Mouse (Mus musculus) thymus, adult 2 months (tissue): ENCODE measurements around the gene Lipe. TPM values are rescaled to one million over a fixed set of nuclear protein-coding genes. Genes with fewer than 3 reads are reported as not detected.

Experiments used
- DNase-seq: peaks from one replicate; pipeline ENCODE4 v3.0.0; 2021
- H3K27ac ChIP-seq: fragments of 200-500 bp; 2 replicates; pipeline ENCODE4 v1.5.1; 2012; ENCODE audit warnings: low read length, control low read depth; ENCODE audit not compliant: control insufficient read depth, insufficient read depth
- H3K27me3 ChIP-seq: fragments of 200-500 bp; 2 replicates; pipeline ENCODE4 v1.6.1; 2012; ENCODE audit warnings: mild to moderate bottlenecking, low read length, moderate library complexity, mixed read lengths; ENCODE audit not compliant: control insufficient read depth, insufficient read depth
- H3K36me3 ChIP-seq: fragments of 200-500 bp; 2 replicates; pipeline ENCODE4 v1.6.1; 2012; ENCODE audit warnings: mild to moderate bottlenecking, low read length, moderate library complexity; ENCODE audit not compliant: control insufficient read depth, insufficient read depth
- H3K4me1 ChIP-seq: fragments of 200-500 bp; replicated peaks from 2 replicates; pipeline ENCODE4 v1.6.1; 2012; ENCODE audit warnings: low read length; ENCODE audit not compliant: control insufficient read depth, insufficient read depth
- H3K4me3 ChIP-seq: fragments of 200-500 bp; 2 replicates; pipeline ENCODE4 v1.5.1; 2012; ENCODE audit warnings: mild to moderate bottlenecking, low read length, control low read depth, moderate library complexity; ENCODE audit not compliant: control insufficient read depth, insufficient read depth
- CTCF ChIP-seq: fragments of 200-500 bp; IDR thresholded peaks from 2 replicates; pipeline ENCODE4 v1.5.1; 2012; ENCODE audit warnings: mild to moderate bottlenecking, control low read depth, low read length, moderate library complexity, borderline replicate concordance; ENCODE audit not compliant: control insufficient read depth, poor library complexity, insufficient read depth; ENCODE audit errors: extremely low read depth
- POLR2A ChIP-seq: fragments of 200-500 bp; IDR thresholded peaks from 2 replicates; pipeline ENCODE4 v1.6.1; 2012; ENCODE audit warnings: mild to moderate bottlenecking, low read length, control low read depth, moderate library complexity; ENCODE audit not compliant: control insufficient read depth, poor library complexity, insufficient read depth; ENCODE audit errors: extremely low read depth
- WGBS: fragments of 180-500 bp; shearing (Covaris S2); methylation state at CpG from one replicate; pipeline ENCODE4 v1.1.7; 2018; 5-methylcytosine and 5-hydroxymethylcytosine counted together
- polyA plus RNA-seq: library from polyadenylated mRNA; depleted of rRNA; stranded (reverse); fragments of >200 nt; gene quantifications from 2 replicates; pipeline ENCODE4 v1.2.3, GENCODE M21; 2012

The Lipe gene
- polyA plus RNA-seq, 1 experiment = 75.3 TPM

DNA sequence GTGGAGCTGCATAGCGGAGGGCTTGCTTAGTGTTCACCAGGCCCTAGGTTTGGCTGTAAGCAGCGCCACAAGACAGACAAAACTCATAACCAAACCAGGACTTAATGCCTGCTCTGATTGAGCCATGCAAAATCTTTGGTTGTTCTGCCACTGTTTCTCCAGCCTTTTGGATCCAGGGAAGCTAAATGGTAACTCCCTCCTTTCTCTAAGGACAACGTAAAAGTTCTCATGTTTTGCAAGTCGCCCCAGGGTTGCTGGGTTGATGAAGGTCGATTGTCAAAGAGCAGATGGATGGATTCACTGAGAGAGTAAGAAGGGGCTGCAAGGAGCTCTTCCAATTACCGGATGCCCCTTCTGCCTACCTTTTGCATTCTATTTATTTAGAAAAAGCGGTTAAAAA lies 3.8 kb downstream of the Lipe start:
- Histone ChIP-seq H3K27me3 (no peaks in the 10 kb centered on the region), H3K4me3 (peak overlapping the region; percentile 81), H3K27ac (no peak overlapping the region), H3K36me3 (no peaks in the 10 kb centered on the region), H3K4me1 (peaks cover 14% of the 10 kb centered on the region)
- WGBS = 15% methylated on average over 7 of the region's 7 CpGs
- TF ChIP-seq POLR2A (no peak), CTCF (no peak)
- no peak for DNase-seq

- WGBS = 85% methylated on average over 8 of the region's 8 CpGs
- no peak overlapping the region for H3K4me3 ChIP-seq
- TF ChIP-seq CTCF (no peak), POLR2A (no peak)
- no peak overlapping the region for H3K27ac ChIP-seq
- DNase-seq = no peak
- no peaks in the 10 kb centered on the region for H3K27me3 ChIP-seq
- no peaks in the 10 kb centered on the region for H3K36me3 ChIP-seq
- peaks cover 14% of the 10 kb centered on the region for H3K4me1 ChIP-seq
Measured at GRCm38 (mm10) chr7:25393451-25394210, 4.9 kb downstream of the Lipe start.

GRCm38 (mm10) chr7:25392851-25393250 lies 5.7 kb downstream of the Lipe start:
- peaks cover 14% of the 10 kb centered on the region for H3K4me1 ChIP-seq
- H3K27ac ChIP-seq = no peak overlapping the region
- WGBS = 94% methylated on average over 7 of the region's 7 CpGs
- H3K27me3 ChIP-seq = no peaks in the 10 kb centered on the region
- TF ChIP-seq CTCF (no peak), POLR2A (no peak)
- no peak overlapping the region for H3K4me3 ChIP-seq
- no peak for DNase-seq
- H3K36me3 ChIP-seq = peaks cover 4% of the 10 kb centered on the region; the same call in 1 of the 2 replicates

GRCm38 (mm10) chr7:25391856-25392453 lies 6.6 kb downstream of the Lipe start:
- DNase-seq = no peak
- no peak for TF ChIP-seq CTCF
- no peak for TF ChIP-seq POLR2A
- no peaks in the 10 kb centered on the region for H3K27me3 ChIP-seq
- H3K4me3 ChIP-seq = no peak overlapping the region
- H3K27ac ChIP-seq = no peak overlapping the region
- H3K4me1 ChIP-seq = peaks cover 14% of the 10 kb centered on the region
- peaks cover 11% of the 10 kb centered on the region; the same call in 1 of the 2 replicates for H3K36me3 ChIP-seq
- 83% methylated on average over 2 of the region's 2 CpGs for WGBS

DNA sequence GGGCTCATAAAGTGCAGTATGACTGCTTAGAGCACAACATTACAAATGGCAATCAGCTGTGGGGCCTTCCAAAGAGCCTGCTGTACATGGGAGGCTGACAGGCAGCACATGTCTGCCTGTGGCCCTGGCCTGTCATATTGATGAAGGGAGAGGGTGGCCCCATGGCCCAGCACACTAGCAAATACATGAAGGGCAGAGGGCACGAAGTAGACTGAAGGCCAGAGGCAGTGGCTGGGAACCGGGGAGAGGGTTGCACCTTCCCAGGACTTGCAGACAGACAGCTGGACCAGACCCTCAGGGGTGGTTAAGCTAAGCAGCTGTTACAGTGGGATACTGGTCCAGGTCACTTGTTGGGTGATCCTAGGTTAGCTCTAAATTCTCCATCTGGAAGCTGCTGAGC lies 7.5 kb downstream of the Lipe start:
- peaks cover 13% of the 10 kb centered on the region for H3K4me1 ChIP-seq
- H3K27ac ChIP-seq = no peak overlapping the region
- TF ChIP-seq POLR2A (no peak), CTCF (no peak)
- WGBS = 93% methylated on average over 2 of the region's 2 CpGs
- no peak for DNase-seq
- H3K27me3 ChIP-seq = no peaks in the 10 kb centered on the region
- H3K4me3 ChIP-seq = no peak overlapping the region
- H3K36me3 ChIP-seq = peaks cover 11% of the 10 kb centered on the region; the same call in 1 of the 2 replicates

DNA sequence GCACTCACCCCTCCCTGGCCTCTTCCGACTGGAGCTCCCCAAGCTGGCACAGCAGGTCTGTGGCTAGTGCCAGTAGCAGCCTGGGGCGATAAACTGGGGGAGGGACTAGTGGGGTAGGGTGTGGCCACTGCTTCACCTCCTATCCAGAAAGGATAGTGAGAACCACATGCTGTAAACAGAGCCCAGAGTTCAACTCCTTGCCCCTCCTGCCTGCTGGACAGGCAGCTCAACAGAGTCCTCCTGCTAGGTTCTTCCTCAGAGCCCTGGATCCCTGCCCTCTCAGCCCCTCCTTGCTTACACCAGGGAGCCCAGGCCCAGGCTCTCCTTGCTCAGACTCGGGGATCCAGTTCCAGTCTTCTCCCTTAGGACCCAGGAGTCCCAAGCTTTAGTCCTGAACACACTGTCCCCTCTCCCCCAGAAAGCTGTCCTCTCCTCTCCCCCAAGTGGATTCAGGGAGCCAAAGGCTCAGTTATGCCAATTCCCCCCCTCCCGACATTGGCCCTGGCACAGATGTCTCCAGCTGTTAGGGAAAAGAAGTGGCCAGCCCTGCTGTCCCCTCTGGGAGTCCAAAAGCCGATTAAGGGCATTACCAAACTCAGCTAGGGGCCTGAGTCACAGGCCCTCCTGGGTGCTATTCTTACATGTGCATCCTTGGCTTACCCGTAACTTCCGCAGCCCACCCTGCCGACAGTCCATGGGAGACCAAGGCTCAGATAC lies 8.3 kb downstream of the Lipe start:
- 85% methylated on average over 8 of the region's 8 CpGs for WGBS
- H3K27ac ChIP-seq = no peak overlapping the region
- TF ChIP-seq POLR2A = no peak
- no peak for TF ChIP-seq CTCF
- H3K4me1 ChIP-seq = peaks cover 20% of the 10 kb centered on the region
- H3K36me3 ChIP-seq = peaks cover 11% of the 10 kb centered on the region; the same call in 1 of the 2 replicates
- no peaks in the 10 kb centered on the region for H3K27me3 ChIP-seq
- no peak for DNase-seq
- H3K4me3 ChIP-seq = no peak overlapping the region
